Mouse (Mus musculus) liver, embryonic 14 days (tissue): ENCODE results near the gene Prpf4. TPM values are rescaled to one million over a fixed set of nuclear protein-coding genes. Genes with fewer than 3 reads are reported as not detected.

Experiments used
- polyA plus RNA-seq: library from polyadenylated mRNA; depleted of rRNA; stranded (reverse); fragments of >200 nt; gene quantifications from 2 replicates; pipeline ENCODE4 v1.2.3, GENCODE M21; 2012; rRNA removed

Prpf4 gene
- 8.8 and 10.0 TPM in 2 replicates for polyA plus RNA-seq

DNA sequence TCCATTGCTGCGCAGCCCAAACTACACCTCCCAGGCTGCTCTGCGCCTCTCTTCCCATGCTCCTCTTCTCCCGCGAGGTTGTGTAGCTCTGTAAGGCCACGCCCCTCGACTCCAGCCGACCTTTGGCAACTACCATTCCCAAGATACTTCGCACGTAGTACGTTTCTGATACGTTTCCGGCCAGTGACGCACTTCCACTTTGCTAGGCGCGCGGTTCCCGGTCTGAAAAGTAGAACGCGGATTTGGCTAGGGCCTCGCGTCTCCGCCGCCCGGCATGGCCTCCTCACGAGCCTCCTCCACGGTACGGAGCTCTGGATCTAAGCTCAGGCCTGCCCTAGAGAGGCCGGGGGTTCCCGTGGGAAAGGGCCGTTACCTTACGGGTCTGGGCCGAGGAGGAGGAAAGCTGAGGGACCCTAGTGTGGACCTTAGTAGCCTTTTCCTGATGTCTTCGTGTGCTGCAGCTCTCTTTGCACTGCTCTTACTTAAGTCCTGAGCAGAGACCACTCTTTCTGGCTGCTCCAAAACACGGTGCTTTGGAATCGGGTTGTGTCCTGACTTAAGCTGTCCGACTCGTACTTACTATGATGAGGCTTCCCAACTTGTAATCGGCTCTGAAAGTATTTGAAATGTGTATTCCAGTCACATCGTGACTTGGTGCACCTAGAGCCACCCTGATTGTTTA lies at the start of gene Prpf4, which contains the start of gene Cdc26:
TSS of gene Prpf4 (plus strand) at position 197 of the 682 bp plus-strand sequence.
TSS of gene Cdc26 (minus strand) at position 42 of the 682 bp plus-strand sequence.

GRCm38 (mm10) chr4:62360088-62360804 lies 48.4 kb upstream of the Prpf4 start, which contains the start of the genes Fkbp15 and Slc31a1:
TSS of gene Fkbp15 (minus strand) at chr4:62360548.
TSS of gene Slc31a1 (plus strand) at chr4:62360727.

DNA sequence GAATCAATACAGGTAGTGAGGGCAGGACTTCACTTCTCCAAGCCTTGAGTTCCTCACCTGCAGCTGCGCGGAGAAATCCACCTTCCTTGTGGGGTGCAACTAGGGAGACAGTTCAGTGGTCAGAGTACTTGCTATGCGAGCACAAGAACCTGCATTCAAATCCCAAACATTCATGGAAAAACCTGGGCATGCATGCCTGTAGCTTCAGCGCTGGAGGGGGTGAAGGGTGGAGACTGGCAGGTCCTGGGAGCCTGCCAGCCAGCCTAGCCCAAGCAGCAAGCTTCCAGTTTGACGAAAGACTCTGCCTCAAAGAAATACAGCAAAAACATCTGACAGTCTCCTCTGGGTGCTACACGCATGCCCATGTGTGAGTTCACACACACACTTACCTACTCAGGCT lies 26.5 kb downstream of the Prpf4 start, which contains the start of gene Rnf183:
TSS of gene Rnf183 (minus strand) at position 172 of the 400 bp plus-strand sequence.

DNA sequence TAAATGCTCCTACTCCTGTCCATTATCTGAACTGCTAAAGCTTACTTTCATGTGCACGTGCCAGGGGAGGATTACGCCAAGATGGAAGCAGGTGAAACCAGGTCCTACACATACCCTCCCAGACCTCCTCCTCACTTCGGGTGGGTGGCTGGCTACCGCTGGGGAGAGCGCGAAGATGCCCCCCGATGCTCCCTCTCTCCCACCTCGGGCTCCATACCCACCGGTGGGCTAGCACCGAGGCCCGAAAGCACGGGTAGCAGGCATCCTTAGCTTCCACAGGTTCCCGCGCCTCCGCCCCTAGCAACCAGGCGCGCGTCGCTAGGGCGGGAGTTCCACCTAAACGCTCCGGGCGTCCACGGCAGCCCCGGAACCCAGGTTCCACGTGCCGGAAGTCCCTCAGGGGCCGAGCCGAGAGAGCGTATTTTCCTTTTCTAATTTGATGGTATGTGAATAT lies 62.0 kb downstream of the Prpf4 start, which contains the start of gene Wdr31:
TSS of gene Wdr31 (minus strand) at position 299 of the 454 bp plus-strand sequence.

Other genes with a start within 250 kb of the Prpf4 start
- gene Zfp37, start 177.8 kb upstream of the Prpf4 start, polyA plus RNA-seq, result 0.27 and 0.30 TPM in 2 replicates
- 3.6 and 4.4 TPM in 2 replicates for gene Slc31a2, start 146.2 kb upstream of the Prpf4 start, polyA plus RNA-seq
- gene Fkbp15, start 48.2 kb upstream of the Prpf4 start, polyA plus RNA-seq, result 9.3 and 10.7 TPM in 2 replicates
- 22.1 and 26.2 TPM in 2 replicates for gene Slc31a1, start 48.1 kb upstream of the Prpf4 start, polyA plus RNA-seq
- gene Cdc26, start 155 bp upstream of the Prpf4 start, polyA plus RNA-seq, result 46.4 and 53.1 TPM in 2 replicates
- gene Rnf183, start 26.5 kb downstream of the Prpf4 start, polyA plus RNA-seq, result not detected in 2 replicates
- 0.58 and 0.66 TPM in 2 replicates for gene Wdr31, start 62.1 kb downstream of the Prpf4 start, polyA plus RNA-seq
- 0.14 and 0.19 TPM in 2 replicates for gene Bspry, start 71.3 kb downstream of the Prpf4 start, polyA plus RNA-seq
- gene Hdhd3, start 94.7 kb downstream of the Prpf4 start, polyA plus RNA-seq, result 3.2 and 3.4 TPM in 2 replicates
- 237 and 291 TPM in 2 replicates for gene Alad, start 111.1 kb downstream of the Prpf4 start, polyA plus RNA-seq
- gene Pole3, start 116.3 kb downstream of the Prpf4 start, polyA plus RNA-seq, result 42.3 and 44.3 TPM in 2 replicates
- 0.10 and 0.15 TPM in 2 replicates for gene 4933430I17Rik, start 116.6 kb downstream of the Prpf4 start, polyA plus RNA-seq
- gene Rgs3, start 151.1 kb downstream of the Prpf4 start, polyA plus RNA-seq, result 3.7 and 4.3 TPM in 2 replicates